Mouse (Mus musculus) heart, adult 2 months (tissue): Measurements from ENCODE around the gene Olfr1406. TPM values are rescaled to one million over a fixed set of nuclear protein-coding genes. Genes with fewer than 3 reads are reported as not detected.

Source experiments
- DNase-seq, 2 experiments: peaks; one replicate each; pipeline ENCODE4 v3.0.0; 2021
- H3K27ac ChIP-seq: fragments of 200-600 bp; 2 replicates; pipeline ENCODE4 v1.8.1; 2022
- H3K27me3 ChIP-seq: fragments of 200-500 bp; 2 replicates; pipeline ENCODE4 v1.6.1; 2012; ENCODE audit warnings: mild to moderate bottlenecking, low read length, inconsistent platforms, mixed read lengths; ENCODE audit not compliant: control insufficient read depth, insufficient read depth
- H3K36me3 ChIP-seq: fragments of 200-500 bp; 2 replicates; pipeline ENCODE4 v1.6.1; 2012; ENCODE audit warnings: low read length, inconsistent platforms; ENCODE audit not compliant: control insufficient read depth, insufficient read depth
- H3K4me1 ChIP-seq: fragments of 200-500 bp; 2 replicates; pipeline ENCODE4 v1.6.1; 2011; ENCODE audit warnings: low read length; ENCODE audit not compliant: control insufficient read depth, insufficient read depth
- H3K4me3 ChIP-seq: fragments of 200-600 bp; 2 replicates; pipeline ENCODE4 v1.8.1; 2022
- H3K79me2 ChIP-seq: fragments of 200-500 bp; replicated peaks from 2 replicates; pipeline ENCODE4 v1.6.1; 2012; ENCODE audit warnings: mild to moderate bottlenecking, inconsistent platforms, low read length, moderate library complexity, mixed read lengths; ENCODE audit not compliant: control insufficient read depth, insufficient read depth
- H3K9ac ChIP-seq: fragments of 200-500 bp; 2 replicates; pipeline ENCODE4 v1.6.1; 2012; ENCODE audit warnings: low read depth, mild to moderate bottlenecking, control low read depth, inconsistent platforms, low read length, mixed read lengths
- CTCF ChIP-seq: fragments of 200-600 bp; IDR thresholded peaks from 2 replicates; pipeline ENCODE4 v1.8.1; 2022; ENCODE audit warnings: antibody characterized with exemption, mild to moderate bottlenecking, moderate library complexity
- EP300 ChIP-seq: fragments of 200-500 bp; IDR thresholded peaks from 2 replicates; pipeline ENCODE4 v1.6.1; 2011; ENCODE audit warnings: low read depth, low read length, control low read depth; ENCODE audit not compliant: insufficient read depth
- POLR2A ChIP-seq: fragments of 200-500 bp; IDR thresholded peaks from 2 replicates; pipeline ENCODE4 v1.6.1; 2011; ENCODE audit warnings: mild to moderate bottlenecking, low read depth, low read length, control low read depth; ENCODE audit not compliant: insufficient read depth
- WGBS: fragments of 180-500 bp; shearing (Covaris S2); methylation state at CpG from one replicate; pipeline ENCODE4 v1.1.7; 2018; 5-methylcytosine and 5-hydroxymethylcytosine counted together
- intact Hi-C: fragments of 180-260 bp; cut with DNase I; formaldehyde crosslinking; loops from one replicate; pipeline ENCODE4 v1.15.1; 2025
- polyA plus RNA-seq: library from polyadenylated mRNA; depleted of rRNA; stranded (reverse); fragments of >200 nt; gene quantifications from 2 replicates; pipeline ENCODE4 v1.2.3, GENCODE M21; 2012; rRNA removed
- total RNA-seq, 2 experiments: library from RNA; stranded (reverse); gene quantifications; 2 replicates each; pipeline ENCODE4 v1.2.3; 2021

Olfr1406 gene
- total and polyA plus RNA-seq, 3 experiments, result not detected

- Histone ChIP-seq H3K36me3 (no peaks in the 10 kb centered on the region), H3K4me1 (no peaks in the 10 kb centered on the region)
Measured at GRCm38 (mm10) chr1:173192059-173192458, 1.6 kb upstream of the Olfr1406 start.

GRCm38 (mm10) chr1:173174154-173174842 lies 16.1 kb downstream of the Olfr1406 start:
- no peak for DNase-seq
- H3K27ac ChIP-seq, result no peak overlapping the region
- H3K27me3 ChIP-seq, result no peaks in the 10 kb centered on the region
- no peaks in the 10 kb centered on the region for H3K36me3 ChIP-seq
- TF ChIP-seq POLR2A (no peak), EP300 (no peak), CTCF (no peak)
- intact Hi-C loops, result no loop called here
- H3K4me3 ChIP-seq, result no peak overlapping the region
- no peaks in the 10 kb centered on the region for H3K79me2 ChIP-seq
- H3K9ac ChIP-seq, result no peak overlapping the region
- H3K4me1 ChIP-seq, result no peaks in the 10 kb centered on the region

More at GRCm38 (mm10) chr1:173192059-173192458, 1.6 kb upstream of the Olfr1406 start:
- Histone ChIP-seq H3K27me3 (no peaks in the 10 kb centered on the region), H3K9ac (no peak overlapping the region), H3K27ac (no peak overlapping the region), H3K79me2 (no peaks in the 10 kb centered on the region), H3K4me3 (no peak overlapping the region)
- intact Hi-C loops, result loop anchor here (2.0 kb wide), 1 partner anchor 75 kb away; no protein-coding TSS in a partner anchor
- TF ChIP-seq CTCF (no peak), EP300 (no peak), POLR2A (no peak)
- no peak for DNase-seq
- WGBS, result 32% methylated on average over 3 of the region's 3 CpGs

GRCm38 (mm10) chr1:173137274-173137673 lies 53.2 kb downstream of the Olfr1406 start, which contains the start of gene Olfr1408:
Gene Olfr1408 (minus strand): TSS chr1:173137374.
- intact Hi-C loops, result no loop called here
- no peaks in the 10 kb centered on the region for H3K79me2 ChIP-seq
- DNase-seq, result no peak
- H3K4me3 ChIP-seq, result no peak within 1 kb of the TSS
- TF ChIP-seq CTCF, result no peak
- no peak for TF ChIP-seq EP300
- TF ChIP-seq POLR2A, result no peak
- no peaks in the 10 kb centered on the region for H3K27me3 ChIP-seq
- H3K27ac ChIP-seq, result no peak within 1 kb of the TSS
- WGBS, result 41% methylated on average over 2 of the region's 2 CpGs
- H3K36me3 ChIP-seq, result no peaks in the 10 kb centered on the region
- H3K9ac ChIP-seq, result no peak within 1 kb of the TSS
- H3K4me1 ChIP-seq, result no peaks in the 10 kb centered on the region

Other genes starting within 250 kb of the Olfr1406 start
- gene Olfr16, start 240.2 kb downstream of the Olfr1406 start, total RNA-seq, result not detected
- not detected in 2 replicates for gene Olfr16, start 240.2 kb downstream of the Olfr1406 start, polyA plus RNA-seq
- gene Olfr1408, start 53.3 kb downstream of the Olfr1406 start, total RNA-seq, result not detected
- not detected in 2 replicates for gene Olfr1408, start 53.3 kb downstream of the Olfr1406 start, polyA plus RNA-seq
- gene Olfr218, start 7.2 kb upstream of the Olfr1406 start, total RNA-seq, result not detected
- not detected in 2 replicates for gene Olfr218, start 7.2 kb upstream of the Olfr1406 start, polyA plus RNA-seq
- gene Olfr1404, start 21.8 kb upstream of the Olfr1406 start, total RNA-seq, result not detected
- gene Olfr1404, start 21.8 kb upstream of the Olfr1406 start, polyA plus RNA-seq, result not detected in 2 replicates
- under 1 TPM in 1 of 2 experiments, not detected in 1; 0.29 TPM for gene Fcer1a, start 36.6 kb upstream of the Olfr1406 start, total RNA-seq
- gene Fcer1a, start 36.6 kb upstream of the Olfr1406 start, polyA plus RNA-seq, result 0.29 and 0.31 TPM in 2 replicates
- not detected for gene Olfr418, start 75.4 kb upstream of the Olfr1406 start, total RNA-seq
- not detected in 2 replicates for gene Olfr418, start 75.4 kb upstream of the Olfr1406 start, polyA plus RNA-seq
- gene Mptx2, start 87.1 kb upstream of the Olfr1406 start, total RNA-seq, result not detected
- not detected in 2 replicates for gene Mptx2, start 87.1 kb upstream of the Olfr1406 start, polyA plus RNA-seq
- under 1 TPM in 1 of 2 experiments, not detected in 1; 0.59 TPM for gene Ackr1, start 143.1 kb upstream of the Olfr1406 start, total RNA-seq
- gene Ackr1, start 143.1 kb upstream of the Olfr1406 start, polyA plus RNA-seq, result 1.4 and 1.8 TPM in 2 replicates
- gene Aim2, start 160.2 kb upstream of the Olfr1406 start, total RNA-seq, result 1 to 10 TPM; 1.1 to 1.4 TPM
- gene Aim2, start 160.2 kb upstream of the Olfr1406 start, polyA plus RNA-seq, result 0.82 and 1.4 TPM in 2 replicates
- 1 to 10 TPM; 1.6 to 2.6 TPM for gene Cadm3, start 177.1 kb upstream of the Olfr1406 start, total RNA-seq
- gene Cadm3, start 177.1 kb upstream of the Olfr1406 start, polyA plus RNA-seq, result 4.1 and 8.1 TPM in 2 replicates